Mouse (Mus musculus) lung, postnatal 10 days (tissue): ENCODE measurements around the gene Kcns3.
"Not testable (repeated sequence)": the region's sequence is repeated elsewhere in the genome, so short reads cannot be mapped to it uniquely, and the experiment has no call there.

ENCODE experiments used
- DNase-seq: peaks from one replicate; pipeline ENCODE4 v3.0.0; 2021

The Kcns3 gene

GRCm38 (mm10) chr12:11071079-11071478 is 79.8 kb downstream of the Kcns3 start:
- no peak for DNase-seq

GRCm38 (mm10) chr12:11066865-11067264 is 84.0 kb downstream of the Kcns3 start:
- no peak for DNase-seq

GRCm38 (mm10) chr12:11052676-11053075 is 98.2 kb downstream of the Kcns3 start:
- DNase-seq = not testable (repeated sequence)

DNA sequence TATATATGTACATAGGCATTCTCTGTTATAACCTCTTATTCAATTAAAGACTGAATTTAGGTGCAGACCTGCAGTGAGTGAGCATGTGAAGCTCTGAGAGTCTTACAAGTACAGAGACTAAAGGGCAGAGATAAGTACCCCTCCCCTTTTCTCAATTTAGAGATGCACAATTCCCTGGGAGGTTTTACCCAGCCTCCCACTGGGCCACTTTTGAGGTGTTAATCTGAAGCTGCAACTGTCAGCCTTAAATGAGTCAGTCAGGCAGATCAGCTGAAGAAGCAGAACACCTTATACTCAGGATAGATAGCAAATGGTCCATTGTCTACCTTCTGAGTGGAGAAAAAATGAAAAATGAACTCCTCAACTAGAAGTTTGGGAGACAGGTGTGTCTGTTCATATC is 109.0 kb downstream of the Kcns3 start:
- DNase-seq = no peak
